Mouse (Mus musculus): Measurements from ENCODE around the gene Gpr183. TPM values are rescaled to one million over a fixed set of nuclear protein-coding genes. Genes with fewer than 3 reads are reported as not detected.

Gpr183 gene
- polyA plus RNA-seq (2017; shearing (Covaris generic)): 100 to 1,000 TPM in 1 of 2 experiments, 10 to 100 TPM in 1; 56.9 to 130 TPM

GRCm38 (mm10) chr14:121964990-121965389, at the start of gene Gpr183:
Gene Gpr183, minus strand, starts transcription at chr14:121965195.

DNA sequence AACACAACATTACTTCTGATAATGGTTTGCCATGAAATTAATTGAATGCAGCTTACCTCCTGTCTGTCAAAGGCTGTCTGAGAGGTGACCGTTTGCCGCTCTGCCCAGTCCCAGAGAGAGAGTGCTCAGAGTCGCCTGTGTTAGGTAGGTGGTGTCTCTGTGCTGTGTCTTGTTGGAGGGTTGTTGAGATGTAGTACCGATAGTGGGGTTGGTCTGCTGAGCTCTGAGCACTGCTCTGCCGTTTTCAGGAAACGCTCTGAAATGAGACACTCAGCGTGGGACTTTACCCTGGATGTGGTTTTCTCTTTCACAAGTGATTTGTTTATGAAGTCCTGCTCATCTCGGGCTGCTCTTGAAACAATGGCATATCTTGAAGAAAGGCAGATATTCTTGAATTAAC, 49.4 kb downstream of the Gpr183 start, which contains the start of gene Gpr18:
Gene Gpr18, minus strand, starts transcription at position 161 of the 400 bp plus-strand sequence.

Other genes starting within 250 kb of the Gpr183 start
- 1 to 10 TPM; 5.2 to 6.4 TPM for gene Dock9, start 167.4 kb downstream of the Gpr183 start, polyA plus RNA-seq (2017; shearing (Covaris generic))
- 100 to 1,000 TPM; 146 to 183 TPM for gene Ubac2, start 86.6 kb downstream of the Gpr183 start, polyA plus RNA-seq (2017; shearing (Covaris generic))
- gene Gpr18, start 49.4 kb downstream of the Gpr183 start, polyA plus RNA-seq (2017; shearing (Covaris generic)): 100 to 1,000 TPM in 1 of 2 experiments, 10 to 100 TPM in 1; 69.5 to 112 TPM
- not detected for gene Timm8a2, start 69.5 kb upstream of the Gpr183 start, polyA plus RNA-seq (2017; shearing (Covaris generic))
- gene Tm9sf2, start 141.8 kb upstream of the Gpr183 start, polyA plus RNA-seq (2017; shearing (Covaris generic)): 100 to 1,000 TPM; 159 to 188 TPM
- gene Clybl, start 216.5 kb upstream of the Gpr183 start, polyA plus RNA-seq (2017; shearing (Covaris generic)): 1 to 10 TPM; 8.6 to 9.1 TPM